25 mouse cellular contexts compared by ENCODE assay signal in the genomic region with DNA sequence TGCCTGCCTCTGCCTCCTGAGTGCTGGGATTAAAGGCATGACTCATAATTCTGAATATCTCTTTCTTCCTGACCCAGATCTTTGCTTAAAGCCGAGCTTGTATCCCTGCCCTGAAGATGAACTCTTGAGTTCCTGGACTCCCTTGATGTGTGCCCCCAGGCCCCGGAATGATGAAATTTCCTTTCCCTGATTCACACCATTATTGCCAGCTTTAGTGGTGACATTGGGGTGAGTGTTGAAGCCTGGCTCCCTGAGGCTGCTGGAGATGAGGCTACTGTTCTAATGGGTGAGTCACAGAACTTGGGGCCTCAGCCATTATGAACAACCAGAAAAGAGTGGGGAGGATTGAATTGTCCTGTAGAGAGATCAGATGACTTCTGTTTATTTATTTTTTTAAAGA. TPM values are rescaled to one million over a fixed set of nuclear protein-coding genes. Genes with fewer than 3 reads are reported as not detected.
"Had no signal": no experiment of that assay in that cellular context is flagged by ENCODE, and none has a peak within 500 bp of the region (broad histone marks: within the 10 kb centered on the region; RNA-seq: fewer than 3 reads in every experiment).

No protein-coding gene starts in this region.

- ATAC-seq: liver, postnatal 0 days; midbrain, embryonic 13.5 days; midbrain, embryonic 15.5 days had no signal

- H3K27me3 ChIP-seq: liver, embryonic 15.5 days; lung, embryonic 15.5 days; megakaryocyte, embryonic 14.5 days; midbrain, embryonic 13.5 days; midbrain, embryonic 15.5 days; neural tube, embryonic 13.5 days; neural tube, embryonic 15.5 days had no signal

- DNase-seq: liver, postnatal 0 days; lung, adult 2 months; lung, postnatal 10 days; lung, postnatal 36 days; right cerebral cortex, adult 18-20 months; right cerebral cortex, postnatal 25 days; right cerebral cortex, postnatal 4 days; spleen, adult 18-20 months; thymus, adult 18-20 months; thymus, postnatal 14 days; thymus, postnatal 36 days had no signal

RNA-seq across cellular contexts. Expression of gene Gm49450, which starts 11.8 kb away (rescaled TPM):
- polyA plus RNA-seq: liver, embryonic 15.5 days; liver, postnatal 0 days; lung, embryonic 15.5 days; midbrain, embryonic 11.5 days; midbrain, embryonic 13.5 days; midbrain, embryonic 15.5 days; midbrain, postnatal 0 days; neural tube, embryonic 11.5 days; neural tube, embryonic 13.5 days; neural tube, embryonic 15.5 days; stomach, embryonic 14.5 days; stomach, embryonic 16.5 days; thymus, postnatal 0 days had no signal

RNA-seq across cellular contexts. Expression of gene Dhh, which starts 43.2 kb away (rescaled TPM):
- polyA plus RNA-seq: liver, postnatal 0 days; macrophage had no signal
